Mouse (Mus musculus) urinary bladder, postnatal 36 days (tissue): ENCODE results near the gene Jph4.

ENCODE experiments used
- DNase-seq, 2 experiments: peaks; one replicate each; pipeline ENCODE4 v3.0.0; 2022; ENCODE audit warnings: low spot score in 2 of 2, mixed read lengths in 1 of 2

Jph4 gene

GRCm38 (mm10) chr14:55095263-55095662 is 21.5 kb downstream of the Jph4 start:
- DNase-seq: peak in 1 of 2 experiments; percentile 6

- peak; percentile 79 to 80 for DNase-seq
Measured at GRCm38 (mm10) chr14:55094704-55095231, 22.0 kb downstream of the Jph4 start, which contains the start of gene Thtpa. Gene Thtpa, plus strand, starts transcription at chr14:55094784.

DNA sequence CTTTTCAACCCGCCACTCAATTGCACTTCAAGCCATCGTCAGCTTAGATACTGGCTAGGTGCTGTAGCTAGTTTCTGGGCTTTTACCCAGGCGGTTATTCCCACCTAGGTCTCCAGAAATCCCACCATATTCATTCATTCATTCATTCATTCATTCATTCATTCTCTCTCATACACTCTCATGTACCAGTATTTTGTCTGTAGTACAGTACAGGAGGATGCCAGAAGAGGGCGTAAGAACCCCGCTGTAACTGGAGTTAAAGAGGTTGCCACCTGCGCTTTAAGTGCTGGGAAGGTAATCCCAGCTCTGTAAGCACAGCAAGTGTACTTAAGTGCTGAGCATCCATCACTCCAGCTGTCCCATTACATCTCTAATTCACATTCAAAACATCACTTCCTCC is 22.8 kb downstream of the Jph4 start:
- DNase-seq: no peak

GRCm38 (mm10) chr14:55092011-55092577 is 24.6 kb downstream of the Jph4 start, which contains the start of gene Zfhx2:
Gene Zfhx2, minus strand, starts transcription at chr14:55092324.
- DNase-seq: peak; percentile 85 to 91

- DNase-seq: peak in 1 of 2 experiments; percentile 15
Measured at GRCm38 (mm10) chr14:55091209-55091865, 25.4 kb downstream of the Jph4 start.

GRCm38 (mm10) chr14:55089199-55089947 is 27.4 kb downstream of the Jph4 start:
- no peak for DNase-seq

DNA sequence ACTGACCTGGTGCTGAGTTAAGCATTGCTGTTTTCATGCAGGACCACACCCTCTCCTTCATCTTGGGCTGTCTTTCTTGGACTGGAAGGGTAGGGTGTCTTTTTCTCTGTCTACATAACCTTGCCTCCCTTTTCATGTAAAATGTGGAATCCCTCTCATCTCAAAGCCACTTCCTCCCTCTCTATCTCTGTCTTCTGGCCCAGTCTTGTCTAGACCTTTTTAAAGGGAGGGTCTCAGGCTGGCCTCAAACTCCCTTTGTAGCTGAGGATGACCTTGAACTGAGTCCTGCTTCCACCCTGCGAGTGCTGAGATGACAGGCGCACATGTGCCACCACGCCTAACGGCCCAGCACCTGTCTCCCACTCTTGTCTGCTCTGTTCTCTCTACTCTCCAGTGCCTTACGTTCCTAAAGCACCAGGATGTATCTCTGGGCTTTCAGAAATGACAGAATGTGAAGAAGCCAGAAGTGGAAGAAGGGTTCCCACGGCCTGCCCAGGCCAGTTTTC is 30.7 kb downstream of the Jph4 start:
- no peak for DNase-seq

- no peak for DNase-seq
Measured at GRCm38 (mm10) chr14:55085324-55086008, 31.3 kb downstream of the Jph4 start.

GRCm38 (mm10) chr14:55083481-55083880 is 33.3 kb downstream of the Jph4 start:
- no peak for DNase-seq

GRCm38 (mm10) chr14:55081105-55081504 is 35.6 kb downstream of the Jph4 start:
- no peak for DNase-seq

GRCm38 (mm10) chr14:55079214-55079970 is 37.3 kb downstream of the Jph4 start:
- DNase-seq: peak; percentile 32 to 40

DNA sequence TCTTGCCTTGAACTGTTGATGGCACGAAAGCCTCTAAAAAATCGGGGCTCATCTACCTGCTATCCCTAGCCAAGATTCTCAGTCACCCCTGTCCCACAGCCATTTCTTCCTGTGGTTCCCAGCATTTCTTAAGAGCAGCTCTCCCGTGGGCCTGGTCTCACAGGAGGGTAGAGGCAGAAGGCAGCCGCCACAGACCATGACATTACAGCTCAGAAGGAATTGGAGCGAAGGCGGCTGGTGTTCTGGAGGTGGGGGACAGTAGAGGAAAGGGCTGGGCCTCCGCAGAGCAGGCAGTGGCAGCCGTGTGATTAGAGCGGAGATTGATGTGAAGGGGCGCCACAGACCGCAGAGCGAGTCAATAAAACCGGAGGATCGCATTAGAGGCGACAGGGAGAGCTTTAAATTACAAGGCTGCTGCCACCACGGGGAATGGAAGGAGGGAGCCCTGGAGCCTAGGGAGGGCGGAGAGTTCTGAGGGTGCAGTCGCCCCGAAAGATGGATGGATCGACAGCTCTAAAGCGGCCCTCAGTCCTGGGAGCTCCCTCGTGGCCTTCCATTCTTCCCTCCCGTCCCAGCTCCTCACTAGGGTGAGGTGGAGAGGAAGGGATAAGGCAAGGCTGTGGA is 38.3 kb downstream of the Jph4 start:
- no peak for DNase-seq

- DNase-seq: no peak
Measured at GRCm38 (mm10) chr14:55077481-55078365, 39.0 kb downstream of the Jph4 start.

GRCm38 (mm10) chr14:55076956-55077355 is 39.8 kb downstream of the Jph4 start:
- DNase-seq: no peak

GRCm38 (mm10) chr14:55076224-55076623 is 40.5 kb downstream of the Jph4 start:
- DNase-seq: no peak

GRCm38 (mm10) chr14:55074416-55074815 is 42.3 kb downstream of the Jph4 start:
- no peak for DNase-seq

- no peak for DNase-seq
Measured at GRCm38 (mm10) chr14:55071756-55072155, 45.0 kb downstream of the Jph4 start.

- no peak for DNase-seq
Measured at GRCm38 (mm10) chr14:55066042-55066441, 50.7 kb downstream of the Jph4 start.

DNA sequence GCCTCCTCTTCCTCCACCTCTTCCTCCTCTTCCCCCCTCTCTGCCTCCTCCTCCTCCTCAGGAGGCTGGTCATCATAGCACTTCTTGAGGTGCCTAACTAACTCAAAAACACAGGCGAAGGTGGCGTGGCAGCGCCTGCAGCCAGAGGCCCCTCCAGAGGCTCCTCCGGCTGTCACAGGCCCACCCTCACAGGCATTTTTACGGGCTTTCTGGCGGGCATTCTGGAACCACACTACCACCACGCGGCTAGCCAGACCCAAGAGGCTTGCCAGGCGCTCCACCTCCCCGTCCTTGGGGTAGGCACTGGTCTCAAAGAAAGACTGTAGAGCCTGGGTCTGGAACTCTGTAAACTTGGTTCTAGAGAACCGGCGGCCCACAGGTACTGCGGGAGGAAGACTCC is 51.3 kb downstream of the Jph4 start:
- DNase-seq: no peak
